Mouse (Mus musculus) lung, postnatal 0 days (tissue): ENCODE results near the gene Cenpe.

Experiments
- CTCF ChIP-seq: IDR thresholded peaks from 2 replicates; pipeline ENCODE4 v1.5.1; 2016; ENCODE audit warnings: antibody characterized with exemption, mild to moderate bottlenecking
- EP300 ChIP-seq: IDR thresholded peaks from 2 replicates; pipeline ENCODE4 v1.6.1; 2016; ENCODE audit warnings: antibody characterized with exemption, mild to moderate bottlenecking, control low read depth

GRCm38 (mm10) chr3:135289148-135289547, 76.8 kb downstream of the Cenpe start:
- no peak for TF ChIP-seq CTCF
- TF ChIP-seq EP300, result no peak
